ENCODE assay signal across 15 mouse cellular contexts in genomic region chr7:6851256-6851655, GRCm38 (mm10).
DNase-seq lines count a peak whose midpoint lies in the region; ATAC-seq and TF ChIP-seq lines count a peak whose summit lies in the region.
"Had no signal": no experiment of that assay in that cellular context is flagged by ENCODE, and none has a peak within 500 bp of the region (broad histone marks: within the 10 kb centered on the region; RNA-seq: fewer than 3 reads in every experiment).

No protein-coding gene starts in this region.

- DNase-seq in kidney, postnatal 36 days: no peak
- no peak for DNase-seq in forebrain, embryonic 14.5 days (ENCODE audit: low spot score)
- DNase-seq in midbrain, postnatal 0 days (ENCODE audit: low spot score): no peak
- no peak for DNase-seq in T-cell, adult 2 months (ENCODE audit: low spot score)
- no peak for DNase-seq in frontal cortex, postnatal 10 days (ENCODE audit: low spot score in 2 of 2)
- DNase-seq in yolk sac, embryonic 10.5 days (ENCODE audit: low spot score): no peak
- DNase-seq: adrenal gland, postnatal 36 days; cerebellum, postnatal 10 days; heart, adult 18-20 months; lung, postnatal 14 days; thymus, postnatal 14 days had no signal

- no peak for ATAC-seq in kidney, embryonic 14.5 days (ENCODE audit: low FRiP score, low TSS enrichment)
- no peak for ATAC-seq in forebrain, embryonic 14.5 days
- peak; percentile 28; the same call in 1 of the 2 replicates for ATAC-seq in hindbrain, embryonic 15.5 days (ENCODE audit: low FRiP score, low read depth)
- no peak for ATAC-seq in midbrain, postnatal 0 days (ENCODE audit: low FRiP score)
- ATAC-seq: intestine, postnatal 0 days had no signal

- WGBS in kidney, embryonic 14.5 days: 77% methylated on average over 6 of the region's 6 CpGs
- 63% methylated on average over 6 of the region's 6 CpGs for WGBS in forebrain, embryonic 14.5 days
- 74% methylated on average over 6 of the region's 6 CpGs for WGBS in hindbrain, embryonic 15.5 days
- 59% methylated on average over 6 of the region's 6 CpGs for WGBS in midbrain, postnatal 0 days

- H3K4me3 ChIP-seq in kidney, embryonic 14.5 days (ENCODE audit: low read length): no peak overlapping the region
- no peak overlapping the region for H3K4me3 ChIP-seq in forebrain, embryonic 14.5 days (ENCODE audit: low read depth, low read length)
- H3K4me3 ChIP-seq in hindbrain, embryonic 15.5 days: no peak overlapping the region
- H3K4me3 ChIP-seq in midbrain, postnatal 0 days (ENCODE audit: low read depth, low read length): no peak overlapping the region
- H3K4me3 ChIP-seq: limb, embryonic 12.5 days had no signal

- H3K27ac ChIP-seq in kidney, embryonic 14.5 days (ENCODE audit: low read depth, low read length): peak overlapping the region; percentile 56
- peak overlapping the region; percentile 69 for H3K27ac ChIP-seq in forebrain, embryonic 14.5 days (ENCODE audit: low read depth, low read length)
- 0 out of 2 replicates have a peak overlapping the region, but pooled peaks have one; percentile 57 for H3K27ac ChIP-seq in hindbrain, embryonic 15.5 days (replicated peaks)
- peak overlapping the region; percentile 68 for H3K27ac ChIP-seq in midbrain, postnatal 0 days (ENCODE audit: low read depth, low read length)
- H3K27ac ChIP-seq: limb, embryonic 12.5 days had no signal

- TF ChIP-seq CTCF in midbrain, postnatal 0 days (IDR thresholded peaks at IDR 0.05): no peak

- H3K36me3 ChIP-seq in kidney, embryonic 14.5 days (ENCODE audit: control insufficient read depth, insufficient read depth, low read length): no peaks in the 10 kb centered on the region
- H3K36me3 ChIP-seq in forebrain, embryonic 14.5 days (ENCODE audit: control insufficient read depth, insufficient read depth, low read length): no peaks in the 10 kb centered on the region
- no peaks in the 10 kb centered on the region for H3K36me3 ChIP-seq in hindbrain, embryonic 15.5 days
- no peaks in the 10 kb centered on the region for H3K36me3 ChIP-seq in midbrain, postnatal 0 days (ENCODE audit: insufficient read depth, low read length)
- H3K36me3 ChIP-seq: limb, embryonic 12.5 days had no signal

- no peak overlapping the region for H3K9ac ChIP-seq in kidney, embryonic 14.5 days (ENCODE audit: low read depth, low read length)
- no peak overlapping the region for H3K9ac ChIP-seq in forebrain, embryonic 14.5 days (ENCODE audit: low read length)
- H3K9ac ChIP-seq in hindbrain, embryonic 15.5 days: no peak overlapping the region
- no peak overlapping the region for H3K9ac ChIP-seq in midbrain, postnatal 0 days (replicated peaks; ENCODE audit: low read length, poor library complexity, severe bottlenecking)
- H3K9ac ChIP-seq: limb, embryonic 12.5 days had no signal

- no peak overlapping the region for H3K4me2 ChIP-seq in kidney, embryonic 14.5 days (replicated peaks; ENCODE audit: low read depth, low read length)
- H3K4me2 ChIP-seq in forebrain, embryonic 14.5 days (ENCODE audit: low read length): no peak overlapping the region
- H3K4me2 ChIP-seq in hindbrain, embryonic 15.5 days: no peak overlapping the region
- no peak overlapping the region for H3K4me2 ChIP-seq in midbrain, postnatal 0 days (ENCODE audit: low read depth, low read length, poor library complexity, severe bottlenecking)
- H3K4me2 ChIP-seq: limb, embryonic 12.5 days had no signal

- peaks cover 14% of the 10 kb centered on the region for H3K4me1 ChIP-seq in kidney, embryonic 14.5 days (ENCODE audit: control insufficient read depth, insufficient read depth, low read length)
- H3K4me1 ChIP-seq in forebrain, embryonic 14.5 days (ENCODE audit: control insufficient read depth, insufficient read depth, low read length): peaks cover 7% of the 10 kb centered on the region; the same call in 1 of the 2 replicates
- H3K4me1 ChIP-seq in hindbrain, embryonic 15.5 days (replicated peaks): peaks cover 15% of the 10 kb centered on the region
- H3K4me1 ChIP-seq in midbrain, postnatal 0 days (ENCODE audit: insufficient read depth, low read length): peaks cover 5% of the 10 kb centered on the region

- no peaks in the 10 kb centered on the region for H3K9me3 ChIP-seq in kidney, embryonic 14.5 days (ENCODE audit: control insufficient read depth, low read length)
- no peaks in the 10 kb centered on the region for H3K9me3 ChIP-seq in forebrain, embryonic 14.5 days (replicated peaks; ENCODE audit: control insufficient read depth, low read length)
- H3K9me3 ChIP-seq in hindbrain, embryonic 15.5 days: no peaks in the 10 kb centered on the region
- H3K9me3 ChIP-seq in midbrain, postnatal 0 days (ENCODE audit: low read length): no peaks in the 10 kb centered on the region
- H3K9me3 ChIP-seq: limb, embryonic 12.5 days had no signal

- no peaks in the 10 kb centered on the region for H3K27me3 ChIP-seq in kidney, embryonic 14.5 days (ENCODE audit: control insufficient read depth, insufficient read depth, low read length)
- no peaks in the 10 kb centered on the region for H3K27me3 ChIP-seq in forebrain, embryonic 14.5 days (replicated peaks; ENCODE audit: control insufficient read depth, insufficient read depth, low read length)
- no peaks in the 10 kb centered on the region for H3K27me3 ChIP-seq in hindbrain, embryonic 15.5 days
- no peaks in the 10 kb centered on the region for H3K27me3 ChIP-seq in midbrain, postnatal 0 days (ENCODE audit: insufficient read depth, low read length)
- H3K27me3 ChIP-seq: limb, embryonic 12.5 days had no signal
